Mouse (Mus musculus) lung, postnatal 0 days (tissue): ENCODE results near the gene Nup188. TPM values are rescaled to one million over a fixed set of nuclear protein-coding genes. Genes with fewer than 3 reads are reported as not detected.

Experiments
- ATAC-seq: fragments of 200-750 bp; cut with Nextera tagmentation; 2 replicates; pipeline ENCODE4 v1.8.0; 2017; ENCODE audit warnings: moderate library complexity
- DNase-seq: peaks from one replicate; pipeline ENCODE4 v3.0.0-alpha.2; 2016; ENCODE audit warnings: low spot score
- H3K27ac ChIP-seq: fragments of 300-500 bp; sonication (generic); 2 replicates; pipeline ENCODE4 v1.5.1; 2014; ENCODE audit warnings: antibody characterized with exemption, mild to moderate bottlenecking, low read length, mixed read lengths
- H3K27me3 ChIP-seq: fragments of 300-500 bp; sonication (generic); replicated peaks from 2 replicates; pipeline ENCODE4 v1.6.1; 2014; ENCODE audit warnings: low read length, mixed read lengths; ENCODE audit not compliant: insufficient read depth
- H3K36me3 ChIP-seq: fragments of 300-500 bp; sonication (generic); 2 replicates; pipeline ENCODE4 v1.6.1; 2014; ENCODE audit warnings: low read length, mixed read lengths; ENCODE audit not compliant: insufficient read depth
- H3K4me1 ChIP-seq: fragments of 300-500 bp; sonication (generic); 2 replicates; pipeline ENCODE4 v1.6.1; 2014; ENCODE audit warnings: antibody characterized with exemption, low read depth, low read length, mixed read lengths; ENCODE audit not compliant: insufficient read depth
- H3K4me2 ChIP-seq: fragments of 300-500 bp; sonication (generic); replicated peaks from 2 replicates; pipeline ENCODE4 v1.6.1; 2014; ENCODE audit warnings: low read depth, mild to moderate bottlenecking, low read length, moderate library complexity, mixed read lengths
- H3K4me3 ChIP-seq: fragments of 300-500 bp; sonication (generic); 2 replicates; pipeline ENCODE4 v1.5.1; 2014; ENCODE audit warnings: low read depth, low read length
- H3K9ac ChIP-seq: fragments of 300-500 bp; sonication (generic); replicated peaks from 2 replicates; pipeline ENCODE4 v1.6.1; 2014; ENCODE audit warnings: low read depth, mild to moderate bottlenecking
- H3K9me3 ChIP-seq: fragments of 300-500 bp; sonication (generic); 2 replicates; pipeline ENCODE4 v1.6.1; 2016; ENCODE audit warnings: low read length, mixed read lengths
- CTCF ChIP-seq: IDR thresholded peaks from 2 replicates; pipeline ENCODE4 v1.5.1; 2016; ENCODE audit warnings: antibody characterized with exemption, mild to moderate bottlenecking
- EP300 ChIP-seq: IDR thresholded peaks from 2 replicates; pipeline ENCODE4 v1.6.1; 2016; ENCODE audit warnings: antibody characterized with exemption, mild to moderate bottlenecking, control low read depth
- WGBS: fragments of 180-500 bp; shearing (Covaris S2); extraction: QIAGEN DNeasy Blood & Tissue Kit; methylation state at CpG from one replicate; pipeline ENCODE4 v1.1.7; 2014; 5-methylcytosine and 5-hydroxymethylcytosine counted together
- polyA plus RNA-seq: library from polyadenylated mRNA; unstranded; fragments of >200 nt; fragmentation: Nextera tagmentation; extraction: Ambion mirVana; gene quantifications from 2 replicates; pipeline ENCODE4 v1.2.1, GENCODE M21; 2015

Nup188 gene
- polyA plus RNA-seq, 1 experiment from 2014 or later: 8.9 TPM

- Histone ChIP-seq H3K4me3 (no peak overlapping the region), H3K9ac (no peak overlapping the region), H3K9me3 (no peaks in the 10 kb centered on the region), H3K36me3 (peaks cover 17% of the 10 kb centered on the region; the same call in 1 of the 2 replicates), H3K27ac (peak overlapping the region; percentile 47; the same call in 1 of the 2 replicates), H3K4me2 (no peak overlapping the region), H3K27me3 (no peaks in the 10 kb centered on the region), H3K4me1 (peaks cover 11% of the 10 kb centered on the region; the same call in 1 of the 2 replicates)
- DNase-seq (peak; percentile 50), ATAC-seq (no peak)
- WGBS: 50% methylated on average over 5 of the region's 5 CpGs
- TF ChIP-seq EP300: no peak
- TF ChIP-seq CTCF: peak; percentile 38; the same call in 1 of the 2 replicates
These were observed 80.0 kb downstream of the Nup188 start for GRCm38 (mm10) chr2:30366203-30366602.

GRCm38 (mm10) chr2:30371544-30371943, 85.3 kb downstream of the Nup188 start:
- ATAC-seq (peak; percentile 86), DNase-seq (peak; percentile 70)
- Histone ChIP-seq H3K9ac (no peak overlapping the region), H3K4me2 (no peak overlapping the region), H3K27me3 (no peaks in the 10 kb centered on the region), H3K9me3 (no peaks in the 10 kb centered on the region), H3K4me1 (no peaks in the 10 kb centered on the region), H3K36me3 (peaks cover 31% of the 10 kb centered on the region; the same call in 1 of the 2 replicates), H3K4me3 (no peak overlapping the region), H3K27ac (no peak overlapping the region)
- TF ChIP-seq CTCF (no peak), EP300 (no peak)
- 71% methylated on average over 8 of the region's 8 CpGs for WGBS

- Histone ChIP-seq H3K36me3 (peaks cover 31% of the 10 kb centered on the region; the same call in 1 of the 2 replicates), H3K4me1 (no peaks in the 10 kb centered on the region), H3K27me3 (no peaks in the 10 kb centered on the region), H3K4me2 (no peak overlapping the region), H3K4me3 (no peak overlapping the region), H3K9ac (no peak overlapping the region), H3K27ac (no peak overlapping the region), H3K9me3 (no peaks in the 10 kb centered on the region)
- no peak for DNase-seq
- 95% methylated on average over 5 of the region's 5 CpGs for WGBS
- TF ChIP-seq EP300: no peak
- TF ChIP-seq CTCF: no peak
- no peak for ATAC-seq
These were observed 86.5 kb downstream of the Nup188 start for GRCm38 (mm10) chr2:30372726-30373125.

GRCm38 (mm10) chr2:30375893-30376292, 89.7 kb downstream of the Nup188 start:
- Histone ChIP-seq H3K4me2 (no peak overlapping the region), H3K4me3 (no peak overlapping the region), H3K27ac (no peak overlapping the region), H3K36me3 (peaks cover 20% of the 10 kb centered on the region; the same call in 1 of the 2 replicates), H3K4me1 (no peaks in the 10 kb centered on the region), H3K27me3 (no peaks in the 10 kb centered on the region), H3K9me3 (no peaks in the 10 kb centered on the region), H3K9ac (no peak overlapping the region)
- ATAC-seq (no peak), DNase-seq (no peak)
- 90% methylated on average over 10 of the region's 10 CpGs for WGBS
- TF ChIP-seq EP300 (no peak), CTCF (no peak)

- no peaks in the 10 kb centered on the region for H3K9me3 ChIP-seq
- DNase-seq: no peak
- WGBS: 87% methylated on average over 5 of the region's 5 CpGs
- no peak for ATAC-seq
- peaks cover 20% of the 10 kb centered on the region for H3K36me3 ChIP-seq
- H3K27me3 ChIP-seq: no peaks in the 10 kb centered on the region
- H3K4me1 ChIP-seq: no peaks in the 10 kb centered on the region
- no peak overlapping the region for H3K27ac ChIP-seq
- no peak for TF ChIP-seq EP300
- no peak for TF ChIP-seq CTCF
- no peak overlapping the region for H3K4me2 ChIP-seq
- no peak overlapping the region for H3K4me3 ChIP-seq
- no peak overlapping the region for H3K9ac ChIP-seq
These were observed 91.5 kb downstream of the Nup188 start for GRCm38 (mm10) chr2:30377721-30378120.

GRCm38 (mm10) chr2:30379307-30379706, 93.1 kb downstream of the Nup188 start:
- Histone ChIP-seq H3K36me3 (peaks cover 19% of the 10 kb centered on the region), H3K9me3 (no peaks in the 10 kb centered on the region), H3K9ac (no peak overlapping the region), H3K27ac (no peak overlapping the region), H3K27me3 (no peaks in the 10 kb centered on the region), H3K4me3 (no peak overlapping the region), H3K4me2 (no peak overlapping the region), H3K4me1 (no peaks in the 10 kb centered on the region)
- peak; percentile 76 for TF ChIP-seq EP300
- no peak for TF ChIP-seq CTCF
- DNase-seq (peak; percentile 83), ATAC-seq (peak; percentile 76)
- WGBS: 64% methylated on average over 7 of the region's 7 CpGs
